Mouse (Mus musculus): Measurements from ENCODE around the gene Castor1. TPM values are rescaled to one million over a fixed set of nuclear protein-coding genes. Genes with fewer than 3 reads are reported as not detected.
A peak's percentile ranks its signal among the peaks of the same experiment; 100 is the strongest.

Castor1 gene
- total RNA-seq, 2 experiments from 2014 or later, result 4.7 to 5.1 TPM

- DNase-seq, result peak; percentile 70
These were observed 46.0 kb downstream of the Castor1 start for GRCm38 (mm10) chr11:4264066-4264465.

GRCm38 (mm10) chr11:4266271-4267201 lies 48.5 kb downstream of the Castor1 start:
- DNase-seq, result peak; percentile 70

GRCm38 (mm10) chr11:4267202-4267578 lies 49.2 kb downstream of the Castor1 start:
- DNase-seq, result no peak

GRCm38 (mm10) chr11:4268500-4268899 lies 50.5 kb downstream of the Castor1 start:
- DNase-seq, result no peak

- DNase-seq, result peak; percentile 37
These were observed 52.9 kb downstream of the Castor1 start for GRCm38 (mm10) chr11:4270744-4271459.

- DNase-seq, result no peak
These were observed 53.5 kb downstream of the Castor1 start for GRCm38 (mm10) chr11:4271544-4271943.

Other genes starting within 250 kb of the Castor1 start
- not detected for gene 4930556J24Rik, start 241.4 kb upstream of the Castor1 start, total RNA-seq (2021)
- gene Gal3st1, start 234.6 kb upstream of the Castor1 start, total RNA-seq (2021), result under 1 TPM; 0.14 to 0.23 TPM
- gene Sec14l4, start 186.8 kb upstream of the Castor1 start, total RNA-seq (2021), result not detected
- not detected for gene Sec14l3, start 153.4 kb upstream of the Castor1 start, total RNA-seq (2021)
- 10 to 100 TPM; 46.3 to 52.0 TPM for gene Mtfp1, start 122.8 kb upstream of the Castor1 start, total RNA-seq (2021)
- gene Sec14l2, start 94.8 kb upstream of the Castor1 start, total RNA-seq (2021), result 1 to 10 TPM in 1 of 2 experiments, under 1 TPM in 1; 0.91 to 1.1 TPM
- gene Rnf215, start 83.0 kb upstream of the Castor1 start, total RNA-seq (2021), result 10 to 100 TPM; 17.5 to 18.3 TPM
- 1 to 10 TPM; 5.8 to 6.5 TPM for gene Ccdc157, start 57.9 kb upstream of the Castor1 start, total RNA-seq (2021)
- 10 to 100 TPM; 56.6 to 56.9 TPM for gene Sf3a1, start 57.9 kb upstream of the Castor1 start, total RNA-seq (2021)
- 10 to 100 TPM; 10.9 to 11.8 TPM for gene Tbc1d10a, start 31.4 kb upstream of the Castor1 start, total RNA-seq (2021)
- under 1 TPM in 1 of 2 experiments, not detected in 1; 0.14 TPM for gene Osm, start 18.2 kb downstream of the Castor1 start, total RNA-seq (2021)
- 1 to 10 TPM; 1.8 to 2.0 TPM for gene Lif, start 39.3 kb downstream of the Castor1 start, total RNA-seq (2021)
- gene Hormad2, start 222.9 kb downstream of the Castor1 start, total RNA-seq (2021), result under 1 TPM; 0.29 to 0.52 TPM